Mouse (Mus musculus): ENCODE measurements at regions not wholly inside any gene's neighbourhood (a gene's known extent, or its start where the extent isn't known, plus 50 kb on each side); places are given as distances from the start of the nearest gene placed in this dataset.

- WGBS, result 59% methylated on average over 7 of the region's 7 CpGs
- no peak for ATAC-seq (ENCODE audit: insufficient number of reproducible peaks, insufficient read depth, low FRiP score, low TSS enrichment, low read depth)
- no peaks in the 10 kb centered on the region for H3K9me3 ChIP-seq
Observed at GRCm38 (mm10) chr8:127779021-127779689, 579.2 kb upstream of the Nrp1 start.

GRCm38 (mm10) chr8:127780596-127780995, 577.8 kb upstream of the Nrp1 start:
- Histone ChIP-seq H3K9me3 (no peaks in the 10 kb centered on the region), H3K36me3 (no peaks in the 10 kb centered on the region), H3K4me3 (no peak overlapping the region), H3K27ac (no peak overlapping the region), H3K4me1 (peaks cover 2% of the 10 kb centered on the region; the same call in 1 of the 2 replicates), H3K27me3 (0 out of 2 replicates have a peak, but pooled peaks cover 2% of the 10 kb centered on the region), H3K9ac (no peak overlapping the region), H3K4me2 (no peak overlapping the region)
- no peak for ATAC-seq (ENCODE audit: insufficient number of reproducible peaks, insufficient read depth, low FRiP score, low TSS enrichment, low read depth)
- WGBS, result 81% methylated on average over 3 of the region's 3 CpGs

More at GRCm38 (mm10) chr8:127779021-127779689, 579.2 kb upstream of the Nrp1 start:
- Histone ChIP-seq H3K9ac (no peak overlapping the region), H3K27me3 (0 out of 2 replicates have a peak, but pooled peaks cover 2% of the 10 kb centered on the region), H3K4me1 (peaks cover 13% of the 10 kb centered on the region), H3K4me2 (no peak overlapping the region), H3K4me3 (no peak overlapping the region), H3K36me3 (no peaks in the 10 kb centered on the region), H3K27ac (no peak overlapping the region)

DNA sequence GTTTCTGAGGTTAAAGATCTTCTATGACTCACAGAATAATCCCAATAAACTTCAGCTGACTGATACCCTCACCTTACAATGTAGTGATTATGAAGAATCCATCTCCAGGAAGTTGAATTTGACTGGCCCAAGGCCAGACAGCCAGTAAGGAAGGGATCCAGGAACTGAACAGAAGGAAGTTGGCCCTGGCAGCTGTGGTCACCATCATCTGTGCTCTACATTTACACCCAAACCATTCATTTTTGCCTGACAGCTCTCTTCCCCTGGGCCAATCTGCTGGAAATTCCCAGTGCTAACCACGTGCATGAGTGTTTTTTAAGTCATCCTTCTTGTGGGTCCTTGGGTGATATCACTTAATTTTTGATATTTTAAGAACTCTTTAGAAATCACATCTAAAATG, 577.4 kb upstream of the Nrp1 start:
- 73% methylated on average over 1 of the region's 1 CpGs for WGBS
- ATAC-seq (ENCODE audit: insufficient number of reproducible peaks, insufficient read depth, low FRiP score, low TSS enrichment, low read depth), result no peak

DNA sequence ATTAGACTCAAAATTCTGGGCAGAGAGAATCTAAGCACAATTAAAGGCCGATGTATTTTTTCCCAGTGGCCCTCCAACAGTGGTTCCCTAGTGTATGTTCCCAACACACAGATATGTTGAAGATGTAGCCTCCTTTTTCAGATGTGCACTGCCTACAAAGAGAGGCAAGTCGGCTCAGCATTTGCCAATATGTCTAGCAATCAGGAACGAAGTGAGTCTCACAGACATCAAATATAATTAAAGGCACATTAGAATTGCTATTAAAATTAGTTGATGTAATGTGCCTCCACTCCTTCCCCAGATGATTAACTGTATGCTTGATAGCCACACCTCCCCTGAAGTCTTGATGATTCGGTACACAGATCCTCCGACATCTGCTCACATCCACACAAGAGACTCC, 565.8 kb upstream of the Nrp1 start:
- WGBS, result 86% methylated on average over 5 of the region's 5 CpGs
- no peak overlapping the region for H3K9ac ChIP-seq
- H3K36me3 ChIP-seq, result no peaks in the 10 kb centered on the region
- no peak overlapping the region for H3K4me3 ChIP-seq
- H3K27ac ChIP-seq, result no peak overlapping the region
- H3K27me3 ChIP-seq, result no peaks in the 10 kb centered on the region
- no peaks in the 10 kb centered on the region for H3K4me1 ChIP-seq
- ATAC-seq (ENCODE audit: insufficient number of reproducible peaks, insufficient read depth, low FRiP score, low TSS enrichment, low read depth), result no peak
- H3K9me3 ChIP-seq, result no peaks in the 10 kb centered on the region
- H3K4me2 ChIP-seq, result no peak overlapping the region

More for the DNA sequence above, 577.4 kb upstream of the Nrp1 start:
- Histone ChIP-seq H3K27me3 (0 out of 2 replicates have a peak, but pooled peaks cover 2% of the 10 kb centered on the region), H3K4me3 (no peak overlapping the region), H3K9me3 (no peaks in the 10 kb centered on the region), H3K36me3 (no peaks in the 10 kb centered on the region), H3K9ac (no peak overlapping the region), H3K4me1 (no peaks in the 10 kb centered on the region), H3K4me2 (no peak overlapping the region), H3K27ac (no peak overlapping the region)

GRCm38 (mm10) chr8:127799849-127800471, 558.4 kb upstream of the Nrp1 start:
- H3K27ac ChIP-seq, result no peak overlapping the region
- ATAC-seq (ENCODE audit: insufficient number of reproducible peaks, insufficient read depth, low FRiP score, low TSS enrichment, low read depth), result no peak
- no peaks in the 10 kb centered on the region for H3K27me3 ChIP-seq
- no peak overlapping the region for H3K4me2 ChIP-seq
- whole genome bisulfite sequencing, result 78% methylated on average over 6 of the region's 6 CpGs
- peaks cover 14% of the 10 kb centered on the region for H3K4me1 ChIP-seq
- no peaks in the 10 kb centered on the region for H3K36me3 ChIP-seq
- H3K9ac ChIP-seq, result no peak overlapping the region
- H3K9me3 ChIP-seq, result no peaks in the 10 kb centered on the region
- no peak overlapping the region for H3K4me3 ChIP-seq

DNA sequence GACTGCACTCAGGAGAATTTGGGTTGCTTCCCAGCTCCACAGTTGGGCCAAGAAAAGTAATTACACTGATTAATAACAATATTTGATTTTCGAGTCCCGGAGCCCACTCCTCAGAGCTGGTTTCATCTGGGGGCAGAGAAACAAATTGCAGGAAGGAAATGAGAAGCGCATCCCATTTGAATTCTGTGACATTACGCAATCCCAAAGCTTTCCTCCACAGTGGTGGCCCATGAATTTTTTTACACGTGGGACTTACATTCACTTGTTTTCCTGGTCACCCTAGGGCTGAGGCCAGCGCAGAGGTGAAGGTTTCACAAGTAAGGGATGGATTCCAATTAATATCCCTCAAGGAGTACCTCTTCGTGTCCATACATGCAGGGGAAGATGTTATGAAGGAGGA, 556.3 kb upstream of the Nrp1 start:
- no peaks in the 10 kb centered on the region for H3K36me3 ChIP-seq
- peaks cover 14% of the 10 kb centered on the region for H3K4me1 ChIP-seq
- H3K27ac ChIP-seq, result no peak overlapping the region
- H3K27me3 ChIP-seq, result 0 out of 2 replicates have a peak, but pooled peaks cover 1% of the 10 kb centered on the region
- no peaks in the 10 kb centered on the region for H3K9me3 ChIP-seq
- H3K4me2 ChIP-seq, result no peak overlapping the region
- H3K9ac ChIP-seq, result no peak overlapping the region
- ATAC-seq (ENCODE audit: insufficient number of reproducible peaks, insufficient read depth, low FRiP score, low TSS enrichment, low read depth), result no peak
- no peak overlapping the region for H3K4me3 ChIP-seq
- 68% methylated on average over 7 of the region's 7 CpGs for WGBS

DNA sequence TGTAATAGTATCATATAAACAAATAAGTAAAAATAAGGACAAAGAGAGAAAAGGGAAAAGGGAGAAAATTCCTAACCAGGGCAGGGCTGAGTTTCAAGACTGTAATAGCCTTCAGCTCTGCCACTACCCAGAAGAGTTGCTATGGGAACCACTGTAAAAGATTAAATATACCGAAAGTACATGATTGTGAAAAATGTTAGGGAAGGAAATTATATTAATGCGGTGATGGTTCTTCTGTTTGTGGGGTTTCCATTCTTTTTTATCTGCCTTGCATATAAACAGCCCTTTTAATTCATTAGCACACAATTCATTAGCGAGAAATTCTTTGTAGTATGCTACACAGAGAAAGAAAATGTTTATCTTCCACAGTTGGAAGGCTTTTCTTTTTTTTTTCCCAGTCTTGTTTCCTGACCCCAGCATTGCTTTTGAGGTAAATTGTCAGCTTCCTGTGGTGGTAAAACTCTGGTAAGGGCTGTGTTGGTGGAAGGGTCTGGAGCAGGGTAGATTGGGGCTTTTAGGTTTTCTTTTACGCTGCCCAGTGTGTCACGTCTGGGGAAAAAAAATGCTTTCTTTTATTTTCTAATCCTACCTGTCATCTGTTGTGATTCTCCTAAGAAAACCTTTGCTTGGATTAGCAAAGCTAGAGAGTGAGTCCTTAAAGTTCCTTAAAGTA, 555.6 kb upstream of the Nrp1 start:
- no peak overlapping the region for H3K4me3 ChIP-seq
- H3K4me2 ChIP-seq, result no peak overlapping the region
- no peaks in the 10 kb centered on the region for H3K9me3 ChIP-seq
- no peak overlapping the region for H3K9ac ChIP-seq
- WGBS, result 38% methylated on average over 5 of the region's 5 CpGs
- ATAC-seq (ENCODE audit: insufficient number of reproducible peaks, insufficient read depth, low FRiP score, low TSS enrichment, low read depth), result no peak
- H3K36me3 ChIP-seq, result no peaks in the 10 kb centered on the region
- H3K4me1 ChIP-seq, result peaks cover 14% of the 10 kb centered on the region
- H3K27ac ChIP-seq, result no peak overlapping the region
- 0 out of 2 replicates have a peak, but pooled peaks cover 6% of the 10 kb centered on the region for H3K27me3 ChIP-seq

DNA sequence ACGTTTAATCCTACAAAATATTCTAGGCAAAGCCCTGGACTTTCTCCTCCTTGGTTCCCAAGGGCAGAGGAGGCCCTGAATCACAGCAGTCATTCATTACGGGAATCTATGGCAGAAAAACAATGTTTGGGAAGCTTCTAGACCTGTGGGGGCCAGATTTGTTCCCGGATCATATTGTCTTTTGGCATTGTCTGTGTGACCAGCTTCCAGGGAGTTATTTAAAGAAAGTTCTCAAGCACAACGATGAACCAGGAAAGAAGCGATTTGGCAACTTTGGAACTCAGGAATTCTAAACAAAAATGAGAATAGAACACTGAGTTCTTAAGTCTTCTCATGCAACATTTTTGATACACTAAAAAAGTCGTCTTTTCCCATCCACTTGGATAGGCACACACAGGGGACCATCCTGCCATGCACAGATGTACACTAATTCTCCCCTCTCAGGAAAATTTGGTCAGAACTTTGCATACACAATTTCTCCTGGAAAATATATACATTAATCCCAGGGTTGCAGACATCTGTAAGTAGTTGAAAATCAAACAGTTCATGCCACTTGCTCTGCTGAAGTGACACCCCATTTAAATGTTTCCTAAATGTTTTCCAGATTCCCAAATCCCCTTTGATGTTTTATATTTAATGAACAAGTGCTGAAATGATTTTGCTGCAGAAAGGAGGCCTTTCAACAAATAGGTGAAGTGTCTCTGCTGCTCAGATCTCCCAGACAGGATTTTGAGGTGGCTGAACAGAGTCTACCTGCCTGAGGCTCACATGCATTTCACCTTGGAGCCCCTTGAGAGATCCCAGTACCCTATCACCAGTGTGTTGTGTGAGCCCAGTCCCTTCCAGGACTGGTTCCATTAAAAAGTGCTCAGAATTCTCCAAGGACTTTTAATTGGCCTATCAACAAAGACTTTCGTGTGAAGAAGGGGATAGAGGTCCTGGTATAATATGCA, 548.9 kb upstream of the Nrp1 start:
- Histone ChIP-seq H3K27me3 (peaks cover 10% of the 10 kb centered on the region; the same call in 1 of the 2 replicates), H3K4me1 (peaks cover 9% of the 10 kb centered on the region; the same call in 1 of the 2 replicates), H3K9me3 (no peaks in the 10 kb centered on the region), H3K4me2 (no peak overlapping the region), H3K27ac (peak overlapping the region; percentile 44; the same call in 1 of the 2 replicates), H3K36me3 (no peaks in the 10 kb centered on the region), H3K9ac (no peak overlapping the region), H3K4me3 (no peak overlapping the region)
- WGBS, result 43% methylated on average over 7 of the region's 7 CpGs
- ATAC-seq (ENCODE audit: insufficient number of reproducible peaks, insufficient read depth, low FRiP score, low TSS enrichment, low read depth), result no peak

DNA sequence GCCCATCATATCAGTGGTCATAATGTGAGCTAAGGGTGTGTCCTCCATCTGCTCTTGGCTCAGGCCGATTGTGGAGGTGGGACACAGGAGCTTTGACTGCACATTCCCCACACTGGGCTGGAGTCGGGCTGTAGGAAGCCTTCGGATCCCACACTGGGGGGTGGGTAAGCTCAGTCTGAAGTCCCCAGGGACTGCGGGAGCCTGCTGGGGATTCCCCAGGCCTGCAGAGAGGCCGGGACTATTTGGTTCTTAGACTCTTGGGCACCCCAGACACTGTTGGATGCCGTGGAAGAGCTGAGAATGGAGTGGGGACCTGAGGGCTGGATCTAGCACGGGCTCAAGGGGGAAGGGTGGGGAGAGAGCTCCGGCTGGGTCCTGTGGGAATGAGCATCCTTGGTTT, 547.1 kb upstream of the Nrp1 start:
- peaks cover 9% of the 10 kb centered on the region; the same call in 1 of the 2 replicates for H3K4me1 ChIP-seq
- no peaks in the 10 kb centered on the region for H3K9me3 ChIP-seq
- H3K9ac ChIP-seq, result no peak overlapping the region
- H3K27me3 ChIP-seq, result peaks cover 10% of the 10 kb centered on the region; the same call in 1 of the 2 replicates
- H3K27ac ChIP-seq, result no peak overlapping the region
- 88% methylated on average over 8 of the region's 8 CpGs for WGBS
- no peak overlapping the region for H3K4me3 ChIP-seq
- no peak for ATAC-seq (ENCODE audit: insufficient number of reproducible peaks, insufficient read depth, low FRiP score, low TSS enrichment, low read depth)
- H3K4me2 ChIP-seq, result no peak overlapping the region
- no peaks in the 10 kb centered on the region for H3K36me3 ChIP-seq

DNA sequence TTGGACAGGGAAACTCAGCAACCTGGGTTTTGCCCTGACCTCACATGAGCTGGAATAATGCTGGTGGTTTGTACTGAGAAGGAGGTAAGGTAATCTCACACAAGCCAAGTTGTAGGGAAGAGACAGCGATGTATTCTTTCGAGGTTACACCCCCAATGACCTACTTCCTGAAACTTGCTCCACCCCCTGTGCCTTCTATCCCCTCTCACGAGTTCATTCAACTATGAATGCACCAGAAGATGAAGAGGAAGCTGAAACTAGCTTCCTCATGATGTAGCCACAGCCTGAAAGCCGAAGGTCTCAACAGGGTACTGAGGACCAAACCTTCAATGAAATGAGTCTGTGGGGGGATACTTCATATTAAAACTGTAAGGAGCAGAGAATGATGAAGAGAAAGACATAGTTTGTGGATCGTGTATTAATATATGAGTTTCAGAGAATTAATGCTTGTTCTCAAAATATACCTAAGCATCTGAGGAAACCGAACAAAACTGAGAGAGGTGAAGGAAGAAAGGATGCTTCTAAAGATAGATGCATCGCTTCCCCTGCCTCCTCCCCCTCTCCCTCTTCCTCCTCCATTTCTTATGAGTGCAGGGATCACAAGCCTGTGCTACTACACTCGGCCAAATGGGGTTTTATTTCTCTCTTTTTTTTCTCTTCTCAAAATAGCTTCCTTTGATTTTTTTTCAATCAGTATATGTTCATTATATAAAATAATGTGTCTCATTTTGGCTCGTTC, 543.5 kb upstream of the Nrp1 start:
- H3K36me3 ChIP-seq, result no peaks in the 10 kb centered on the region
- H3K4me2 ChIP-seq, result no peak overlapping the region
- no peak overlapping the region for H3K27ac ChIP-seq
- 73% methylated on average over 9 of the region's 9 CpGs for WGBS
- no peaks in the 10 kb centered on the region for H3K4me1 ChIP-seq
- no peak for ATAC-seq (ENCODE audit: insufficient number of reproducible peaks, insufficient read depth, low FRiP score, low TSS enrichment, low read depth)
- H3K9ac ChIP-seq, result no peak overlapping the region
- H3K9me3 ChIP-seq, result no peaks in the 10 kb centered on the region
- H3K4me3 ChIP-seq, result no peak overlapping the region
- peaks cover 4% of the 10 kb centered on the region; the same call in 1 of the 2 replicates for H3K27me3 ChIP-seq
